8 mouse cellular contexts compared by ENCODE assay signal in the genomic region with DNA sequence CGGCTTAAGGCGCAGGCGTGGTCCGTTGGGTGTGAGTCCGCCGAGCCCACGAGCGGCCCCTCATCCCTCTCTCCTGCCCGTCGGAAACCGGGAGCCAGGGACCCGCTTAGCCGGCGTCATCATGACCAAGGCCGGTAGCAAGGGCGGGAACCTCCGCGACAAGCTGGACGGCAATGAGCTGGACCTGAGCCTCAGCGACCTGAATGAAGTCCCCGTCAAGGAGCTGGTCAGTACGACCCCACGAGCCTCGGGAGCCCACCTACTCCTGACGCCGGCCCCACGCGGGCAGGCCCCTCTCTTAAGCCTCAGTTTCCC. TPM values are rescaled to one million over a fixed set of nuclear protein-coding genes. Genes with fewer than 3 reads are reported as not detected.
DNase-seq lines count a peak whose midpoint lies in the region; ATAC-seq and TF ChIP-seq lines count a peak whose summit lies in the region.

No protein-coding gene starts in this region.

- H3K27me3 ChIP-seq in lung, embryonic 15.5 days: no peaks in the 10 kb centered on the region
- no peaks in the 10 kb centered on the region for H3K27me3 ChIP-seq in limb, embryonic 13.5 days

- no peak for DNase-seq in lung, postnatal 36 days
- no peak for DNase-seq in right cerebral cortex, adult 18-20 months
- DNase-seq in cerebellum, adult 18-20 months: no peak

- H3K9ac ChIP-seq in lung, embryonic 15.5 days: peak overlapping the region; percentile 94
- peak overlapping the region; percentile 90 for H3K9ac ChIP-seq in limb, embryonic 13.5 days

- ATAC-seq in lung, embryonic 15.5 days (ENCODE audit: borderline replicate concordance, extremely low read depth, low FRiP score, low TSS enrichment): peak; percentile 62; the same call in 1 of the 2 replicates
- ATAC-seq in limb, embryonic 13.5 days (ENCODE audit: low FRiP score, low read depth): peak; percentile 49
- peak; percentile 10; the same call in 1 of the 2 replicates for ATAC-seq in neutrophil, adult 5-6 weeks (ENCODE audit: extremely low read depth, insufficient number of reproducible peaks, low FRiP score, poor library complexity, severe bottlenecking)
- no peak; the same call in 1 of the 2 replicates for ATAC-seq in granulocyte monocyte progenitor cell, adult 5-6 weeks (replicated peaks; ENCODE audit: poor library complexity, severe bottlenecking)

- peaks cover 10% of the 10 kb centered on the region for H3K4me1 ChIP-seq in lung, embryonic 15.5 days
- no peaks in the 10 kb centered on the region; the same call in 1 of the 2 replicates for H3K4me1 ChIP-seq in embryonic fibroblast, embryonic 13.5 days (ENCODE audit: control insufficient read depth, insufficient read depth, low read length)
- H3K4me1 ChIP-seq in limb, embryonic 13.5 days: peaks cover 13% of the 10 kb centered on the region

- H3K4me3 ChIP-seq in lung, embryonic 15.5 days: peak overlapping the region; percentile 100
- H3K4me3 ChIP-seq in embryonic fibroblast, embryonic 13.5 days (ENCODE audit: insufficient read depth, low read length): peak overlapping the region; percentile 90
- peak overlapping the region; percentile 99 for H3K4me3 ChIP-seq in limb, embryonic 13.5 days

- H3K36me3 ChIP-seq in lung, embryonic 15.5 days: peaks cover 28% of the 10 kb centered on the region
- H3K36me3 ChIP-seq in limb, embryonic 13.5 days: peaks cover 37% of the 10 kb centered on the region

- H3K27ac ChIP-seq in lung, embryonic 15.5 days: peak overlapping the region; percentile 75
- peak overlapping the region; percentile 64 for H3K27ac ChIP-seq in embryonic fibroblast, embryonic 13.5 days (ENCODE audit: insufficient read depth, low read length)
- H3K27ac ChIP-seq in limb, embryonic 13.5 days: peak overlapping the region; percentile 72

- WGBS in lung, embryonic 15.5 days: 1% methylated on average over 28 of the region's 28 CpGs
- under 1% methylated on average over 28 of the region's 28 CpGs for WGBS in limb, embryonic 13.5 days

- TF ChIP-seq POLR2A in embryonic fibroblast, embryonic 13.5 days (IDR thresholded peaks at IDR 0.05; ENCODE audit: low read depth, low read length): no peak

- no peak for TF ChIP-seq CTCF in embryonic fibroblast, embryonic 13.5 days (IDR thresholded peaks at IDR 0.05; ENCODE audit: borderline replicate concordance, insufficient read depth, low read length)

- H3K4me2 ChIP-seq in lung, embryonic 15.5 days: peak overlapping the region; percentile 78
- peak overlapping the region; percentile 92 for H3K4me2 ChIP-seq in limb, embryonic 13.5 days (replicated peaks)

- no peaks in the 10 kb centered on the region for H3K9me3 ChIP-seq in lung, embryonic 15.5 days
- no peaks in the 10 kb centered on the region for H3K9me3 ChIP-seq in limb, embryonic 13.5 days

RNA-seq across cellular contexts. Expression of a gene that starts 0.3 kb away (rescaled TPM):
- 198 and 205 TPM in 2 replicates for polyA plus RNA-seq in lung, embryonic 15.5 days (2015; fragmentation: Nextera tagmentation; extraction: Ambion mirVana)
- 227 and 243 TPM in 2 replicates for polyA plus RNA-seq in embryonic fibroblast, embryonic 13.5 days (2011; ENCODE audit: insufficient read length, low read depth, missing spikeins)
- polyA plus RNA-seq in limb, embryonic 13.5 days (2015; fragmentation: Nextera tagmentation; extraction: Ambion mirVana): 225 and 240 TPM in 2 replicates
- 37.4 and 38.2 TPM in 2 replicates for total RNA-seq in neutrophil, adult 5-6 weeks (2017)
- total RNA-seq in granulocyte monocyte progenitor cell, adult 5-6 weeks (2014; fragmentation: Nextera tagmentation): 142 and 150 TPM in 2 replicates
- 238 and 257 TPM in 2 replicates for total RNA-seq in granulocyte monocyte progenitor cell, adult 5-6 weeks (2017)

RNA-seq across cellular contexts. Expression of a gene that starts 23.7 kb away (rescaled TPM):
- 136 and 139 TPM in 2 replicates for polyA plus RNA-seq in lung, embryonic 15.5 days (2015; fragmentation: Nextera tagmentation; extraction: Ambion mirVana)
- 49.9 and 52.0 TPM in 2 replicates for polyA plus RNA-seq in embryonic fibroblast, embryonic 13.5 days (2011; ENCODE audit: insufficient read length, low read depth, missing spikeins)
- 153 and 159 TPM in 2 replicates for polyA plus RNA-seq in limb, embryonic 13.5 days (2015; fragmentation: Nextera tagmentation; extraction: Ambion mirVana)
- total RNA-seq in neutrophil, adult 5-6 weeks (2017): 8.6 and 13.8 TPM in 2 replicates
- total RNA-seq in granulocyte monocyte progenitor cell, adult 5-6 weeks (2014; fragmentation: Nextera tagmentation): 46.8 and 49.3 TPM in 2 replicates
- total RNA-seq in granulocyte monocyte progenitor cell, adult 5-6 weeks (2017): 40.0 and 45.7 TPM in 2 replicates

RNA-seq across cellular contexts. Expression of a gene that starts 23.9 kb away (rescaled TPM):
- 24.8 and 26.2 TPM in 2 replicates for polyA plus RNA-seq in lung, embryonic 15.5 days (2015; fragmentation: Nextera tagmentation; extraction: Ambion mirVana)
- 8.1 and 8.9 TPM in 2 replicates for polyA plus RNA-seq in embryonic fibroblast, embryonic 13.5 days (2011; ENCODE audit: insufficient read length, low read depth, missing spikeins)
- 24.9 and 26.9 TPM in 2 replicates for polyA plus RNA-seq in limb, embryonic 13.5 days (2015; fragmentation: Nextera tagmentation; extraction: Ambion mirVana)
- total RNA-seq in neutrophil, adult 5-6 weeks (2017): 0.47 and 1.8 TPM in 2 replicates
- 8.2 and 16.4 TPM in 2 replicates for total RNA-seq in granulocyte monocyte progenitor cell, adult 5-6 weeks (2014; fragmentation: Nextera tagmentation)
- 36.4 and 51.6 TPM in 2 replicates for total RNA-seq in granulocyte monocyte progenitor cell, adult 5-6 weeks (2017)

RNA-seq across cellular contexts. Expression of a gene that starts 28.2 kb away (rescaled TPM):
- polyA plus RNA-seq in lung, embryonic 15.5 days (2015; fragmentation: Nextera tagmentation; extraction: Ambion mirVana): 6.8 and 7.1 TPM in 2 replicates
- polyA plus RNA-seq in embryonic fibroblast, embryonic 13.5 days (2011; ENCODE audit: insufficient read length, low read depth, missing spikeins): 13.8 and 19.4 TPM in 2 replicates
- polyA plus RNA-seq in limb, embryonic 13.5 days (2015; fragmentation: Nextera tagmentation; extraction: Ambion mirVana): 7.0 and 7.5 TPM in 2 replicates
- 19.8 and 22.8 TPM in 2 replicates for total RNA-seq in neutrophil, adult 5-6 weeks (2017)
- total RNA-seq in granulocyte monocyte progenitor cell, adult 5-6 weeks (2014; fragmentation: Nextera tagmentation): 12.9 and 18.9 TPM in 2 replicates
- total RNA-seq in granulocyte monocyte progenitor cell, adult 5-6 weeks (2017): 2.1 and 2.5 TPM in 2 replicates

RNA-seq across cellular contexts. Expression of a gene that starts 47.5 kb away (rescaled TPM):
- polyA plus RNA-seq in lung, embryonic 15.5 days (2015; fragmentation: Nextera tagmentation; extraction: Ambion mirVana): 23.2 and 23.4 TPM in 2 replicates
- 12.9 and 16.4 TPM in 2 replicates for polyA plus RNA-seq in embryonic fibroblast, embryonic 13.5 days (2011; ENCODE audit: insufficient read length, low read depth, missing spikeins)
- polyA plus RNA-seq in limb, embryonic 13.5 days (2015; fragmentation: Nextera tagmentation; extraction: Ambion mirVana): 21.8 and 23.5 TPM in 2 replicates
- 7.2 and 8.7 TPM in 2 replicates for total RNA-seq in neutrophil, adult 5-6 weeks (2017)
- 4.9 and 15.7 TPM in 2 replicates for total RNA-seq in granulocyte monocyte progenitor cell, adult 5-6 weeks (2014; fragmentation: Nextera tagmentation)
- total RNA-seq in granulocyte monocyte progenitor cell, adult 5-6 weeks (2017): 3.9 and 4.8 TPM in 2 replicates
